Mouse (Mus musculus): ENCODE results near the gene Mtus2.
A peak's percentile ranks its signal among the peaks of the same experiment; 100 is the strongest.

Mtus2 gene

GRCm38 (mm10) chr5:147958552-147958951 lies 1.4 kb downstream of the Mtus2 start:
- DNase-seq: no peak

DNA sequence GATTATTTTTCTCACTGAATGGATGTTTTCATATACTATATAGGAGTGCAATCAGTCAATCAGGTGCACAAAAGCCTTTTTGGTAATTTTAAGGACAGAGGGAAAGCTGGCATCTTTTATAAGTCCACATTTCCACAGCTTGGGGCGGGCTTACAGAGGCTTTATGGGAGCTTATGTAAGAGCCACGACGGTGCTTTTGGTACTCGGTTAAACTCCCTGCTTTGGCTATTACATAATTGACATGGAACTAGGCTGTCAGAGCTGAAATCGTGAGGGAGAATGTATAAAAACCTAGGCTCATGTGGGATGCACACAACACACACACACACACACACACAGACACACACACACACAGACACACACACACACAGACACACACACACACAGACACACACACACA lies 2.0 kb downstream of the Mtus2 start:
- no peak for DNase-seq

DNA sequence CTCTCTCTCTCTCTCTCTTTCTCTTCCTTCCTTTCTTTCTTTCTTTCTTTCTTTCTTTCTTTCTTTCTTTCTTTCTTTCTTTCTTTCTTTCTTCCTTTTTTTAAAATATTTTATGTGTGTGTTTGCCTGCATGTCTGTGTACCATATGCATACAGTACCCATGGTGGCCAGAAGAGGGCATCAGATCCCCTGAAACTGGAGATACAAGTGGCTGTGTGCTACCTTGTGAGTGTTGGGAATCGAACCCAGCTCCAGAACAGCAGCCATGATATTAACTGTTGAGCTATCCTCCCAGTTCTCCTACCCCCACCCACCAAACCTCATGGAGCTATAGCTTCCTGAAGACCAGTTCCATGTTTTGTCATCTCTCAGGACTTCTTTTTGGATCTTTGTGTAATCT lies 3.7 kb downstream of the Mtus2 start:
- DNase-seq: no peak

DNA sequence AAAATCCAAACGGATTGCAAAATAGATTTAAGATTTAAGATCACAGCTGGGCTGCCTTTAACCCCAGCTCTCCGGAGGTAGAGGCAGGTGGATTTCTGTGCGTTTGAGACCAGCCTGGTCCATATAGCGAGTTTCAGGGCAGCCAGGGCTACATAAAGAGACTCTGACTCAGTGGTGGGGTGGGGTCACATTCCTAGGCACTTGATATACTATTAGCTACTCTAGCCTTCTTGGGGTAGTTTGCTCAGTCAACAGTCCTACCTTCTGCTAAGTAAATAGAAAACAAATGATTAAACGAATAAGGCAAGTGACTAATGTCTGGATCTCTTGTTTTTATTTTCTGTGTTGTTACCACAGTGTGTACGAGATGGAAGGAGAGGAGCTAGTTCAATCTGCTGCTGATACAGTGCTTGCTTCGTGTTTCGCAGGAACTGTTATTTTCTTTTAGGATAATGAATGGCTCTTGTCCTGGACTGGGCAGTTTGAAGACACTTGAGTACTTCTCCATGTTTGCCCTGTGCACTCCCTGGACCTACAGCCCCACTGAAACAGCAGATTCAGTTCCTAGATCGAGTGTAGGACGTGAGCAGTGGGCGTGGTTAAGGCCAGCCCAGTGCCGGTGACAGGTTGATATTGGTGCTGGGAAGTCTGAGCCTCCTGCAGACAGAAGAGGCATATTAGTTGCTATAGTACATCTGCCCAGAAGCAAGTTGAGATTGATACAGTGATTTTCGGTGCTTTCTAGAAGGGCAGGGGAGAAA lies 6.9 kb downstream of the Mtus2 start:
- DNase-seq: no peak

GRCm38 (mm10) chr5:147964776-147965175 lies 7.7 kb downstream of the Mtus2 start:
- no peak for DNase-seq

GRCm38 (mm10) chr5:147966646-147967045 lies 9.5 kb downstream of the Mtus2 start:
- no peak for DNase-seq

DNA sequence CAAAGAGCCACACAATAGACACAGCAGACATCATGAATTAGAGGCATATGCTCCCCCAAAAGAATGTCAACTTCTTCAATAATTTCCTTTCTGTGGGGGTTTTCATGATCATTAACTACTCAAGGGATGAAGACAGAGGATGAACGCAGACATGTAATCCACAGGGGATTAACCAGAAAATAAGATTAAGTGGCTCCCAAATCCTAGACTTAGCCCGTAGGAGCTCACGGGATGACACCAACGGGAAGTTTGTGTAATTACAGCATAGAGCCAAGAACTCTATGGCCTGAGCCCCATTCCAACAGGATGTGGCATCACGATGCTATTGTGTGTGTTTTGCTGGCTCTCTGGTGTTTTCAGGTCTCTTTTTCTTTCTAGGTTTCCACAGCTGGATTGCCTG lies 12.4 kb downstream of the Mtus2 start:
- DNase-seq: no peak

DNA sequence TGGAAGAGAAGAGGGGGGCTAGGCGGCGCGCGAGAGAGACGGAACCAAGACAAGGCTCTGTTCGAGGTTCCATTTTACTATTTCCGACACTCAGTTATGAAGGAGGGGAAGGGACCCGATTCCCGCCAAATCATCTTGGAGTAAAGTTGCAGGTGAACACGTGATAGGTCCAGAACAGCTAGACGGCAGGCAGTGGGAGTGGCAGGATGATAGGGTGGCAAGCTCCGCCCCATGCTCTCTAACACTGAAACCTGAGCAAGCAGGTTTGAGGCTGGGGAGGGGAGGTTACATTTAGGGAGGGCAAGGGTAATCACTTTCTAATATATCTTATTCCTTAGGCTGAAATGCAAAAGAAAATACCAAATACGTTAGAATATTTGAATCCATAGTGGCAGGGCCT lies 18.9 kb downstream of the Mtus2 start:
- no peak for DNase-seq

DNA sequence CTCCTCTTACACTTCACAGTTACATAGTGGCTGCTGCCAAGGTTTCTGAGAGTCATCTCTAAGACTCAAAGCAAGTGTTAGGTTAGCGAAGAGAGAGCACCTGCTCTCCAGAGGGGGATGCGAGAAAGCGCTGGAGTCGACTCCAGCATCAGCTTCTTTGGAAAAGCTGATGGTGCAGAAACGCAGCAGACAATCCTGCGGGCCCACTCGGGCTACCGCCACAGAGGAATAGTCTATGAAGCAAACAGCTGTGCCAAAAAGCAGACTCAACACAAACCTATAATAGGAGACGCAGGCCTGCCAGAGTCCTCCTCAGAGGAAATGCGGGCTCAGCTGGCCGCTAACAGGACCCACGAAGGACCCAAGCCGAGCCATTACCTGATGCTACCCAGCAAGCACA lies 23.5 kb downstream of the Mtus2 start:
- DNase-seq: no peak

- DNase-seq: no peak
Measured at GRCm38 (mm10) chr5:147990289-147990688, 33.2 kb downstream of the Mtus2 start.

- DNase-seq: no peak
Measured at GRCm38 (mm10) chr5:147990775-147991174, 33.7 kb downstream of the Mtus2 start.

- DNase-seq: peak; percentile 20 to 28
Measured at GRCm38 (mm10) chr5:147992581-147993378, 35.7 kb downstream of the Mtus2 start.

DNA sequence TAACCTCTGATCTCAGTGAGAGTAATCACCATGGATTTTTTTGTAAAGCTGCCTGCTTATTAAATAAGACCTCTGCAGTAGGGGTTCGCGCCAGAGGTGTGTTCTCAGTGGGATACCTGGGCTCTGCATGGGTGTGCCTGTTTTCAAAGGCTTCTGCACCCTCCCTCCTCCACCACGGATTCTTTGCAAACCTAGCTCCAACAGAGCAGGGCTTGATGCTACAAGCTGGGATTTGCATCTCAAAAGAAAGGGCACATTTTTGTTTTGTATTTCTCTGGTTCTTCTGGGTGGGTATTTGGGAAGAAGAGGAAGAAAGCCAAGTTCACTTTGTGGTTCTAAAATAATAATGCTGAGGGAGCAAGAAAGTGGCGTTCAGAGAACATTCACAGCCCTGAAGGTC lies 48.1 kb downstream of the Mtus2 start:
- no peak for DNase-seq

DNA sequence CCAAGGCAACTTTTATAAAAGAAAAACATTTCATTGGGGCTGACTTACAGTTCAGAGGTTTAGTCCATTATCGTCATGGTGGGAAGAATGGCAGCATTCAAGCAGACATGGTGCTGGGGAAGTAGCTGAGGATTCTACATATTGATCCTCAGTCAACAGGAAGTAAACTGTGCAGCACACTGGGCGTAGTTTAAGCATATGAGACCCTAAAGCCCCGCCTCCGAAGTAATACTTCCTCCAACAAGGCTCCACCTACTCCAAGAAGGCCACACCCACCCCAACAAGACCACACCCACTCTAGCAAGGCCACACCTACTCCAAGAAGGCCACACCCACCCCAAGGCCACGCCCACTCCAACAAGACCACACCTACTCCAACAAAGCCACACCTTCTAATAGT lies 55.0 kb downstream of the Mtus2 start:
- no peak for DNase-seq

GRCm38 (mm10) chr5:148014133-148014854 lies 57.2 kb downstream of the Mtus2 start:
- DNase-seq: no peak

DNA sequence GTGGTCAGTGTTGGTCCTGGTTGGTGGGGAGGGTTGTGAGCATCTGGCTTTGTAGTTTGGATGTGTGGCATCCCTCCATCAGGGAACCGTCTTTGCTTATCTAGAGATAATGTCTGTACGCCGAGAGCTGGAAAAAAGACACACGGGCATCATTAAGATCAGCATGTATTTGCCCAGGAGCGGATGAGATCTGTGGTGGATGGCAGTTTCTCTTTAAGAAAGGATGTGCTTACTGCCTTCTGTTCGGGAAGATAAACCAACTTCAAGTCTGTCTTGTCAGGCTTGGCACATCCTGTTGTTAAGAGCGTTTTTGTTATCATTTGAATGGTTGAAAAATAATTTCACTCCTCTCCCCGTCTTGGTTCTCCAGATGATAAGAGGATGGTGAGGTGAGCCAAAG lies 58.3 kb downstream of the Mtus2 start:
- no peak for DNase-seq

DNA sequence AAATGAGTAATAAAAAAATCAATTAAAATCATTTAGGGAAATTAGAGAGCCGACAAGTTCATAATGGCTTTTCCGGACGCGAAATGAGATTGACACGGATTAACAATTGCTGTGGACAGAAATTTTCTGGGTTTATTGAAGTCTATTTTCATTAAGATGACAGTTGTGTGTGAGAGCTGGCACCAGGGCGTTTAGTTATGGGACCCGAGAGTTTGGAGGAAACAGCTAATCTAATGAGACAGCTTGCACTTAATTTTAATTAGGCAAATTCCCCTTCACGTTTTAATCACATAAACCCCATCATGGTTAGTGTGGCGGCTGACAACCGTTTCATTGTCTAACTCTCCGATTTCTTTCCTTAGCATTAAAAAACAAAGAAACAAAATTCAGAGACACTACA lies 60.3 kb downstream of the Mtus2 start:
- DNase-seq: no peak

GRCm38 (mm10) chr5:148022784-148023183 lies 65.7 kb downstream of the Mtus2 start:
- DNase-seq: no peak

DNA sequence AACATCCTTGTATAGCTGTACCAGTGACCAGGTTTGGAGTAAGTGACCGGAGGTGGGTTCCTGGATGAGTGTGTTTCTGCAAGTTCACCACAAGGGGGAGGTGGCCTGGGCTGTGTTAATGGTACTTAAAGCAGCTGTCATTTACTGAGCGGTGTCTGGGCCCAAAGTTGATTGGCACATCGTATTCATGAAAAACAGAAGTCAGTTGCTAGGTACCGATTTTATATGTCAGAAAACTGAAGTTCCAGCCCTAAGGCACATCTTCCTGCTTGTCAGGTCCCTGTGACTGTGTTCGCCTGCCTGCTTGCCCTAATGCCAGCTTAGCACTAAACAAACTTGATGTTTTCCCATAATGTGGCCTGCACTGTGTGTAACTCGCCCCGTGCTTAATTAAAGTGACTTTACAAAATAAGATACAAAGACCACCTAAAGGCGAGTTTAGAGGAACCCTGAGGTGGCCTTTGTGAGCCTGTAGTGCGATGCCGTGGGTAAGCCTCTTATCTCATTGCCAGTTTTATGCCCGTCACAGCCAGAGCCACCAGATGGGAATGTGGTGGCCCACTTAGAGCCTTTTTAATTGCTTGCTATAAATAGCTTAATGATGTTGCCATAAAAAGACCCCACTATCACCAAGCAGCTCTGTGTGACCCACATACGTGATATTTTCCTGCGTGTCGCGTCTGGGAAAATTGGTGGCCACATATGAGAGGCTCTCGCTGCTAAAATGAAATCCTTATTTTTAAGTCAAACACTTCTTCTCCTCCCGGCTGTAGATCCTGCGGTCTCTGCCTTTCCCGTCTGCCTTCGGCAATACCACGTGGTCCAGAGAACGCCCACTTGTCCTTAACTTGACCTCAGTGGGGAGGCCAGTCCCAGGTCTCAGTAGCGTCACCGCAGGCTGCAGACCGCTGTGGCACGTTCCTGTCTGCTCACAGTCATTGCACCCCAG lies 69.6 kb downstream of the Mtus2 start:
- DNase-seq: no peak

DNA sequence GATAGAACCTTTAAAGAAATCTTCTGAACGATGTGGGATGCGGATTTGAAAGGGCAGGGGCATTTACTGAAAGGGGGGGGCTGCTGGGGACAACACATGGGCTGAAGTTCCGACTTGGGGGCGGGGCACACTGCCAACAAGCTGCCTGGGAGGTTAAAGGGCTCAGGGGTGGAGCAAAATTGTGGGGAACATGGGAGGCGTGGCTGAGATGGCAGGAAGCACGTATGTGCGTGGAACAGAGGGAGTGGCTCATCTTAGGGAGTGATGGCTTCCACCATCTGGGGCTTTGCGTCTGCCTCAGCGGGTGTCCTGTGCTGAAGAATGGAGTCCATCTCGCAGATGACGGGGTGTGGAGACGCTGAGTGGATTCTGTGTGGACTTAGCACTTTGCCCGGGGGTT lies 70.9 kb downstream of the Mtus2 start:
- DNase-seq: no peak

DNA sequence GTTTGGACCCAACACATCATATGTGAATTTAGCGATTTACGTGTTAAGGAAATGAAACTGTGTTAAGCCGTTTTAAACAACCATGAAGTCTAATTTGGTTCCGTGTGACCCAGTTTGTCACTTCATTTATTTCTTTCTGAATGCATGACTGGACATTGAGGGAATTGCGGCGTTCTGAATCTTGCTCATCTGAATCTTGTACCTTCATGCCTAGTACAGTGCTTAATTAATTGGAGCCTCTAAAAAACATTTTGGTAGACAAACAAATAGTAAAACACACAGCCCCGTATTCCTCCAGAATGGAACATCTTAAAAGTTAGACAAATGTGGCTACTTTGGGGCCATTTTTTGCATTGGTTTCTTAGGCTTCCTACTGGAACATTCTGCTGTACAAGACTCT lies 84.5 kb downstream of the Mtus2 start:
- no peak for DNase-seq

- no peak for DNase-seq
Measured at GRCm38 (mm10) chr5:148048200-148048599, 91.1 kb downstream of the Mtus2 start.

GRCm38 (mm10) chr5:148049304-148049703 lies 92.2 kb downstream of the Mtus2 start:
- no peak for DNase-seq

Data from spleen, adult 18-20 months (tissue).